Mouse (Mus musculus): ENCODE results near the gene H2-Ke6. TPM values are rescaled to one million over a fixed set of nuclear protein-coding genes. Genes with fewer than 3 reads are reported as not detected.

H2-Ke6 gene
- polyA plus RNA-seq, 1 experiment from 2014 or later, result 37.7 TPM

DNA sequence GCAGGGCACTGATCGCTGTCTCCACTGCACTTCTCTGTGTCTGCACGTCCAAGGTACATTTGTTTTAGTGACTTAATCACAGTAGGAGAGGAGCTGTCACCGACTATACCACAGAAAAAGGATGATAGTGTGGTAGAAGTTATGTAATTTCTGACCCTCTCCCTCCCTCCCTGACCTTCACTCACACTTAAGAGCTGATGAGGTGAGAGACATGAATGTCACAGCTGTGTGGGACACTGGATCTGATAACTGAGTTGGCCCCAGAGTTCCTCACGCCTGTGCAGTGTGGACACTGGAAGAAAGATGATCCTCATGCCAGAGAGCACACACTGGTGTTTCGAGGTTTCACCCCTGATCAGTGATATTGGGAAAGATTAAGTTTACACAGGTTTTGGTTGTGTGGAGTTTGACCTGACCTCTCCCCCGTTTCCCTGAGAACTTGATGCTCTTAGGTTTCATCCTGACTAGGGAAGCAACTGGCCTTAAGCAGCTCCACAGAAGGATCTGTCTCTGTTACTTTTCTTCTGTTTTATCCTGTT, 48.3 kb downstream of the H2-Ke6 start:
- H3K4me2 ChIP-seq (ENCODE audit: low read depth, severe bottlenecking), result no peak overlapping the region
- H3K4me1 ChIP-seq (ENCODE audit: control insufficient read depth, insufficient read depth, low read length), result peaks cover 8% of the 10 kb centered on the region; the same call in 1 of the 2 replicates
- 79% methylated on average over 6 of the region's 6 CpGs for WGBS
- no peak for DNase-seq (ENCODE audit: low spot score)
- no peaks in the 10 kb centered on the region for H3K9me3 ChIP-seq (ENCODE audit: control insufficient read depth, low read length)
- no peak overlapping the region for H3K27ac ChIP-seq (replicated peaks; ENCODE audit: low read depth, low read length)
- ATAC-seq (ENCODE audit: insufficient number of reproducible peaks, low FRiP score, low TSS enrichment, low read depth), result no peak
- no peak overlapping the region for H3K4me3 ChIP-seq (ENCODE audit: low read depth, low read length)
- H3K36me3 ChIP-seq (ENCODE audit: control insufficient read depth, insufficient read depth, low read length), result no peaks in the 10 kb centered on the region
- peaks cover 30% of the 10 kb centered on the region for H3K27me3 ChIP-seq (ENCODE audit: control insufficient read depth, insufficient read depth, low read length)
- no peak overlapping the region for H3K9ac ChIP-seq (ENCODE audit: low read length)

GRCm38 (mm10) chr17:33978631-33979031, 49.2 kb downstream of the H2-Ke6 start:
- peak overlapping the region; percentile 26 for H3K4me3 ChIP-seq (ENCODE audit: low read depth, low read length)
- peak overlapping the region; percentile 54 for H3K4me2 ChIP-seq (ENCODE audit: low read depth, severe bottlenecking)
- ATAC-seq (ENCODE audit: insufficient number of reproducible peaks, low FRiP score, low TSS enrichment, low read depth) (no peak), DNase-seq (ENCODE audit: low spot score) (peak; percentile 40)
- 2% methylated on average over 17 of the region's 17 CpGs for WGBS
- peaks cover 8% of the 10 kb centered on the region; the same call in 1 of the 2 replicates for H3K4me1 ChIP-seq (ENCODE audit: control insufficient read depth, insufficient read depth, low read length)
- H3K9me3 ChIP-seq (ENCODE audit: control insufficient read depth, low read length), result no peaks in the 10 kb centered on the region
- peak overlapping the region; percentile 49 for H3K9ac ChIP-seq (ENCODE audit: low read length)
- H3K27ac ChIP-seq (replicated peaks; ENCODE audit: low read depth, low read length), result no peak overlapping the region
- peaks cover 30% of the 10 kb centered on the region for H3K27me3 ChIP-seq (ENCODE audit: control insufficient read depth, insufficient read depth, low read length)
- no peaks in the 10 kb centered on the region for H3K36me3 ChIP-seq (ENCODE audit: control insufficient read depth, insufficient read depth, low read length)

DNA sequence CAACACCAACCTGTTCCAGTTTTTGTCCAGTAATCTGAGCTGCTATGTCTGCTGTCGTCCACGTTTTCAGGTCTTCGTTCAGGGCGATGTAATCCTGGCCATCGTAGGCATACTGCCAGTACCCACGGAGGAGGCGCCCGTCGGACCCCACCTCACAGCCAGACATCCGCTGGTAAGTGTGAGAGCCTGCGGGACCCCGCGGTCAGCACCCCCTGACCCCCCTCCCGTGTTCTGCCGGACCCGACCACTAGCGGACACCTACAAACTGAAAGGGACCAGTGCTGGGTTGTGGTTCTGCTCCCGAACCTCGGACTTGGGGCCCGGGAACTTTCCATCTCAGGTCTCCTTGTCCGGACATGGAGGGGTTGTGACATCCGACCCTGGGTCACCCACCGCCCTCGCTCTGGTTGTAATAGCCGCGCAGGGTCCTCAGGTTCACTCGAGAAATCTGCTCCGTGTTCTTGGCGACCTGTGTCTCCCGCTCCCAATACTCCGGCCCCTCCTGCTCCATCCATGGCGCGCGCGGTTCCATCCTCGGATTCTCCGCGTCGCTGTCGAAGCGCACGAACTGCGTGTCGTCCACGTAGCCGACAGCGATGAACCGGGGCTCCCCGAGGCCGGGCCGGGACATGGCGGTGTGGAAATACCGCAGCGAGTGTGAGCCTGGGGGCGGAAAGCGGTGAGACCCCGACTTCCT, 49.9 kb downstream of the H2-Ke6 start:
- H3K9me3 ChIP-seq (ENCODE audit: control insufficient read depth, low read length), result no peaks in the 10 kb centered on the region
- no peak for ATAC-seq (ENCODE audit: insufficient number of reproducible peaks, low FRiP score, low TSS enrichment, low read depth)
- H3K27me3 ChIP-seq (ENCODE audit: control insufficient read depth, insufficient read depth, low read length), result peaks cover 30% of the 10 kb centered on the region
- WGBS, result 2% methylated on average over 57 of the region's 57 CpGs
- H3K4me2 ChIP-seq (ENCODE audit: low read depth, severe bottlenecking), result peak overlapping the region; percentile 54
- peak overlapping the region; percentile 26 for H3K4me3 ChIP-seq (ENCODE audit: low read depth, low read length)
- no peaks in the 10 kb centered on the region for H3K36me3 ChIP-seq (ENCODE audit: control insufficient read depth, insufficient read depth, low read length)
- DNase-seq (ENCODE audit: low spot score), result no peak
- peaks cover 8% of the 10 kb centered on the region; the same call in 1 of the 2 replicates for H3K4me1 ChIP-seq (ENCODE audit: control insufficient read depth, insufficient read depth, low read length)
- H3K27ac ChIP-seq (replicated peaks; ENCODE audit: low read depth, low read length), result no peak overlapping the region
- peak overlapping the region; percentile 49 for H3K9ac ChIP-seq (ENCODE audit: low read length)

MicroRNAs encoded within 50 kb of the gene (microRNA counts, 519-probe panel; counts per million panel counts)
- not detected for microRNA mmu-miR-219

Small RNA genes within 50 kb of the gene (microRNA-seq; reads per million reads assigned to microRNA genes)
- gene Mir219a-1 (1.2 reads per million), gene Mir219c (not detected)

Other genes with a start within 250 kb of the H2-Ke6 start
- gene Angptl4, start 246.2 kb downstream of the H2-Ke6 start, polyA plus RNA-seq (2014; fragmentation: Nextera tagmentation; extraction: Ambion mirVana), result 37.9 and 43.6 TPM in 2 replicates
- 23.0 and 25.1 TPM in 2 replicates for gene Kank3, start 217.5 kb downstream of the H2-Ke6 start, polyA plus RNA-seq (2014; fragmentation: Nextera tagmentation; extraction: Ambion mirVana)
- gene Rps28, start 203.5 kb downstream of the H2-Ke6 start, polyA plus RNA-seq (2014; fragmentation: Nextera tagmentation; extraction: Ambion mirVana), result 1,083 and 1,144 TPM in 2 replicates
- gene Ndufa7, start 203.5 kb downstream of the H2-Ke6 start, polyA plus RNA-seq (2014; fragmentation: Nextera tagmentation; extraction: Ambion mirVana), result 457 and 474 TPM in 2 replicates
- gene Cd320, start 185.0 kb downstream of the H2-Ke6 start, polyA plus RNA-seq (2014; fragmentation: Nextera tagmentation; extraction: Ambion mirVana), result 85.5 and 91.5 TPM in 2 replicates
- gene Gm7029, start 154.2 kb downstream of the H2-Ke6 start, polyA plus RNA-seq (2014; fragmentation: Nextera tagmentation; extraction: Ambion mirVana), result not detected in 2 replicates
- 12.3 and 12.5 TPM in 2 replicates for gene Kifc1, start 137.4 kb downstream of the H2-Ke6 start, polyA plus RNA-seq (2014; fragmentation: Nextera tagmentation; extraction: Ambion mirVana)
- gene Platr17, start 122.9 kb downstream of the H2-Ke6 start, polyA plus RNA-seq (2014; fragmentation: Nextera tagmentation; extraction: Ambion mirVana), result 0.19 and 0.48 TPM in 2 replicates
- 66.8 and 71.3 TPM in 2 replicates for gene Daxx, start 118.6 kb downstream of the H2-Ke6 start, polyA plus RNA-seq (2014; fragmentation: Nextera tagmentation; extraction: Ambion mirVana)
- gene Tapbp, start 112.2 kb downstream of the H2-Ke6 start, polyA plus RNA-seq (2014; fragmentation: Nextera tagmentation; extraction: Ambion mirVana), result 12.5 and 14.8 TPM in 2 replicates
- gene Zbtb22, start 112.2 kb downstream of the H2-Ke6 start, polyA plus RNA-seq (2014; fragmentation: Nextera tagmentation; extraction: Ambion mirVana), result 10.1 and 11.8 TPM in 2 replicates
- gene Rgl2, start 98.5 kb downstream of the H2-Ke6 start, polyA plus RNA-seq (2014; fragmentation: Nextera tagmentation; extraction: Ambion mirVana), result 37.3 and 38.7 TPM in 2 replicates
- 208 and 212 TPM in 2 replicates for gene Pfdn6, start 87.7 kb downstream of the H2-Ke6 start, polyA plus RNA-seq (2014; fragmentation: Nextera tagmentation; extraction: Ambion mirVana)
- gene Wdr46, start 87.4 kb downstream of the H2-Ke6 start, polyA plus RNA-seq (2014; fragmentation: Nextera tagmentation; extraction: Ambion mirVana), result 37.4 and 45.6 TPM in 2 replicates
- 2.6 and 3.0 TPM in 2 replicates for gene B3galt4, start 76.6 kb downstream of the H2-Ke6 start, polyA plus RNA-seq (2014; fragmentation: Nextera tagmentation; extraction: Ambion mirVana)
- 35.6 and 37.1 TPM in 2 replicates for gene Vps52, start 72.2 kb downstream of the H2-Ke6 start, polyA plus RNA-seq (2014; fragmentation: Nextera tagmentation; extraction: Ambion mirVana)
- 1,618 and 1,641 TPM in 2 replicates for gene Rps18, start 72.1 kb downstream of the H2-Ke6 start, polyA plus RNA-seq (2014; fragmentation: Nextera tagmentation; extraction: Ambion mirVana)
- gene H2-K1, start 27.7 kb downstream of the H2-Ke6 start, polyA plus RNA-seq (2014; fragmentation: Nextera tagmentation; extraction: Ambion mirVana), result 4.2 and 5.3 TPM in 2 replicates
- 3.8 and 5.6 TPM in 2 replicates for gene Ring1, start 3.4 kb downstream of the H2-Ke6 start, polyA plus RNA-seq (2014; fragmentation: Nextera tagmentation; extraction: Ambion mirVana)
- gene Slc39a7, start 3.6 kb upstream of the H2-Ke6 start, polyA plus RNA-seq (2014; fragmentation: Nextera tagmentation; extraction: Ambion mirVana), result 85.6 and 94.1 TPM in 2 replicates
- gene Rxrb, start 3.8 kb upstream of the H2-Ke6 start, polyA plus RNA-seq (2014; fragmentation: Nextera tagmentation; extraction: Ambion mirVana), result 20.5 and 24.0 TPM in 2 replicates
- gene Col11a2, start 11.4 kb upstream of the H2-Ke6 start, polyA plus RNA-seq (2014; fragmentation: Nextera tagmentation; extraction: Ambion mirVana), result 2.6 and 5.0 TPM in 2 replicates
- gene H2-Oa, start 64.3 kb upstream of the H2-Ke6 start, polyA plus RNA-seq (2014; fragmentation: Nextera tagmentation; extraction: Ambion mirVana), result 0.55 and 1.2 TPM in 2 replicates
- gene H2-DMa, start 91.5 kb upstream of the H2-Ke6 start, polyA plus RNA-seq (2014; fragmentation: Nextera tagmentation; extraction: Ambion mirVana), result 7.5 and 9.1 TPM in 2 replicates
- gene Brd2, start 94.6 kb upstream of the H2-Ke6 start, polyA plus RNA-seq (2014; fragmentation: Nextera tagmentation; extraction: Ambion mirVana), result 141 and 152 TPM in 2 replicates
- 0.23 TPM in 1 of 2 replicates, not detected in the other for gene H2-DMb2, start 115.2 kb upstream of the H2-Ke6 start, polyA plus RNA-seq (2014; fragmentation: Nextera tagmentation; extraction: Ambion mirVana)
- gene H2-DMb1, start 125.0 kb upstream of the H2-Ke6 start, polyA plus RNA-seq (2014; fragmentation: Nextera tagmentation; extraction: Ambion mirVana), result 0.45 and 0.61 TPM in 2 replicates
- gene Tap1, start 159.5 kb upstream of the H2-Ke6 start, polyA plus RNA-seq (2014; fragmentation: Nextera tagmentation; extraction: Ambion mirVana), result 2.4 and 3.1 TPM in 2 replicates
- gene Psmb9, start 159.7 kb upstream of the H2-Ke6 start, polyA plus RNA-seq (2014; fragmentation: Nextera tagmentation; extraction: Ambion mirVana), result 0.45 and 2.2 TPM in 2 replicates
- 1.7 and 1.9 TPM in 2 replicates for gene Psmb8, start 169.7 kb upstream of the H2-Ke6 start, polyA plus RNA-seq (2014; fragmentation: Nextera tagmentation; extraction: Ambion mirVana)
- gene Tap2, start 175.5 kb upstream of the H2-Ke6 start, polyA plus RNA-seq (2014; fragmentation: Nextera tagmentation; extraction: Ambion mirVana), result 0.55 and 1.1 TPM in 2 replicates
- not detected in 2 replicates for gene H2-Ob, start 210.8 kb upstream of the H2-Ke6 start, polyA plus RNA-seq (2014; fragmentation: Nextera tagmentation; extraction: Ambion mirVana)
- gene H2-Ab1, start 229.6 kb upstream of the H2-Ke6 start, polyA plus RNA-seq (2014; fragmentation: Nextera tagmentation; extraction: Ambion mirVana), result 3.7 and 4.5 TPM in 2 replicates